Mouse (Mus musculus) neural tube, embryonic 14.5 days (tissue): ENCODE measurements around the gene Smg6. TPM values are rescaled to one million over a fixed set of nuclear protein-coding genes. Genes with fewer than 3 reads are reported as not detected.
A peak's percentile ranks its signal among the peaks of the same experiment; 100 is the strongest.
"Not testable (repeated sequence)": the region's sequence is repeated elsewhere in the genome, so short reads cannot be mapped to it uniquely, and the experiment has no call there.

Source experiments
- ATAC-seq: fragments of 200-750 bp; cut with Nextera tagmentation; 2 replicates; pipeline ENCODE4 v1.8.0; 2017; ENCODE audit warnings: low read depth, mild to moderate bottlenecking, moderate TSS enrichment, moderate library complexity
- H3K27ac ChIP-seq: fragments of 300-500 bp; sonication (generic); 2 replicates; pipeline ENCODE4 v1.5.1; 2014; ENCODE audit warnings: low read depth, mild to moderate bottlenecking, control low read depth, low read length, moderate library complexity, mixed read lengths
- H3K27me3 ChIP-seq: fragments of 300-500 bp; sonication (generic); 2 replicates; pipeline ENCODE4 v1.6.1; 2014; ENCODE audit warnings: low read length; ENCODE audit not compliant: control insufficient read depth, insufficient read depth
- H3K36me3 ChIP-seq: fragments of 300-500 bp; sonication (generic); 2 replicates; pipeline ENCODE4 v1.6.1; 2014; ENCODE audit warnings: low read length, mixed read lengths; ENCODE audit not compliant: control insufficient read depth, insufficient read depth
- H3K4me1 ChIP-seq: fragments of 300-500 bp; sonication (generic); 2 replicates; pipeline ENCODE4 v1.6.1; 2014; ENCODE audit warnings: low read length; ENCODE audit not compliant: control insufficient read depth, insufficient read depth
- H3K4me2 ChIP-seq: fragments of 300-500 bp; sonication (generic); 2 replicates; pipeline ENCODE4 v1.6.1; 2014; ENCODE audit warnings: mild to moderate bottlenecking, low read depth, low read length, control low read depth
- H3K4me3 ChIP-seq: fragments of 300-500 bp; sonication (generic); 2 replicates; pipeline ENCODE4 v1.5.1; 2014; ENCODE audit warnings: low read depth, low read length, control low read depth, mixed read lengths
- H3K9ac ChIP-seq: fragments of 300-500 bp; sonication (generic); replicated peaks from 2 replicates; pipeline ENCODE4 v1.6.1; 2014; ENCODE audit warnings: low read depth, mild to moderate bottlenecking, control low read depth, low read length, mixed read lengths
- H3K9me3 ChIP-seq: fragments of 300-500 bp; sonication (generic); 2 replicates; pipeline ENCODE4 v1.6.1; 2016; ENCODE audit warnings: low read length; ENCODE audit not compliant: control insufficient read depth
- WGBS: fragments of 180-500 bp; shearing (Covaris S2); extraction: QIAGEN DNeasy Blood & Tissue Kit; methylation state at CpG from one replicate; pipeline ENCODE4 v1.1.7; 2014; 5-methylcytosine and 5-hydroxymethylcytosine counted together
- polyA plus RNA-seq: library from polyadenylated mRNA; unstranded; fragments of >200 nt; fragmentation: Nextera tagmentation; extraction: Ambion mirVana; gene quantifications from 2 replicates; pipeline ENCODE4 v1.2.1, GENCODE M21; 2014

Smg6 gene
- polyA plus RNA-seq, 1 experiment from 2014 or later, result 13.7 TPM

DNA sequence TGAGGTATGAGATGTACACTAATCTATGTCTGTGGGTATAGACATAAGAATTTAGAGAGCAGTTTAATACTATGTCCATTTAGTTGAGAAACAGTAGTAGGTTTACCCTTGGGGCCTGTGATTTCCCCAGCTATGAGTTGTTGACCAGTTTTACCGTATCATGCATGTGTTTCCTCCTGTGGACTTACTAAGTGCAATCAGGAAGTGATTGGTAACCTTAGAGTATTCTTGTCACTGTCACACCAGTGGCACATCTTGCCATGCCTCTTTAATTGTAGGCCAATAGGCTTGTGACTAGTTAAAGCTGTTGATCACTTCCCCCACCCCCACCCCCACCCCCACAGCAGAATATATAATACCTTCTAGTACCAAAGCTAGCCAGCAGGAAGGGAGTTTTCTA, 70.9 kb downstream of the Smg6 start:
- ATAC-seq, result no peak
- Histone ChIP-seq H3K4me1 (0 out of 2 replicates have a peak, but pooled peaks cover 5% of the 10 kb centered on the region), H3K27me3 (no peaks in the 10 kb centered on the region), H3K4me3 (no peak overlapping the region), H3K4me2 (no peak overlapping the region), H3K36me3 (no peaks in the 10 kb centered on the region), H3K27ac (no peak overlapping the region), H3K9me3 (no peaks in the 10 kb centered on the region), H3K9ac (no peak overlapping the region)
- 89% methylated on average over 1 of the region's 1 CpGs for WGBS

DNA sequence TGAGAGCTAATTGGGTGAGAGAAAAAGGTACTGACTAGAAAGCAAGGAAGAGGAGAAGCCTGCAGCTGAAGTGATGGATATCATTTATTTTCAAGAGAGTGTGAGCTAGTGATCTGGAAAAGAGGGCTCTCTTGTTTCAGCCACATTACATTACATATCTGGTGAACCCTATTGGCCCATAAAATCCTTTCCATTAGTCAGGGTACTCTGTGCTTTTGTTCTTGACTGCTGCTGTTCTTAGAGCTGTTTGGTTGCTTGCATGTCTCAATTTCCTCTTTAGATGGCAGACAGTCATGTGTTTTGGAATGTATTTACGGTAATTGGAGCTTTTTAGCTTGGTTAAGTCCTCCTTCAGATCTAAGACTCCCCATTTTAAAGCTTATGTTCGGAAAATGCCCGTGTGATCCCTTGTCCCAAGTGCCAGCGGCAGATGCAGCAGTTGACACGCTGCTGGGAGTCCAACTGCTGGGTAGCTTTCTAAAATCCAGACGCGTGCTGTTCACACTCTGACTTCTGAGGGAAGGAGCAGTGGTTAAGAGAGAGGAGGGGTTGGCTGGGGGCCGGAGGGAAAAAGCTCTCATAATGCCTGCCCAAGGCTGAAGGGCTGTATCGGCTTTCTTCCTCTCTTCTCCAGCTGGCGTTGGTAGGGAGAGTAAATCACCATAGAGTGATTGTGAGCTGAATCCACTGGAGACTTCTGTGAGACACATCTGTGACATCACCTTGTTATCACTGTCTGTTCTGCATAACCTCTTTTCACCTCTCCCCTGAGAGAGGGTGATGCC, 75.4 kb downstream of the Smg6 start:
- 27% methylated on average over 10 of the region's 10 CpGs for WGBS
- ATAC-seq, result no peak; the same call in 1 of the 2 replicates
- H3K4me3 ChIP-seq, result no peak overlapping the region

DNA sequence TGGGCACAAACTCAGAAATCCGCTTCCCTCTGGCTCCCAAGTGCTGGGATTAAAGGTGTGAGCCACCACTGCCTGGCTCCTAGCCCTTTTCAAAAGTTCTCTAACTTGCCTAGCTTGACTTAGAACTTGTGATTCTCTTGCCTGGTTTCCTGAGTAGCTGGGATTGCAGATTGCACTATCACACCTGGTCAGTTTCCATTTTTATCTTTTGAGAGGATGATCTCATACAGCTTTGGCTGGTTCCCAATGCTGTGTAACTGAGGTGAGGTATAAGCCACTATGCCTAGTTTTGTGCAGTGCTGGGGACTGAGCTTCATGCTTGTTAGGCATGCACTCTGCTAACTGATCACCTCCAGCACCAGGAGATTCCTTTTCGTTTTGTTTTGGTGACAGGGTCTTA, 82.6 kb downstream of the Smg6 start:
- H3K9ac ChIP-seq, result no peak overlapping the region
- H3K27me3 ChIP-seq, result no peaks in the 10 kb centered on the region
- no peaks in the 10 kb centered on the region for H3K36me3 ChIP-seq
- no peaks in the 10 kb centered on the region for H3K9me3 ChIP-seq
- H3K4me3 ChIP-seq, result no peak overlapping the region
- WGBS, result 76% methylated on average over 2 of the region's 2 CpGs
- H3K4me1 ChIP-seq, result peaks cover 11% of the 10 kb centered on the region; the same call in 1 of the 2 replicates
- H3K4me2 ChIP-seq, result no peak overlapping the region
- H3K27ac ChIP-seq, result no peak overlapping the region
- ATAC-seq, result no peak

More for the DNA sequence above, 75.4 kb downstream of the Smg6 start:
- 0 out of 2 replicates have a peak, but pooled peaks cover 8% of the 10 kb centered on the region for H3K4me1 ChIP-seq
- no peaks in the 10 kb centered on the region for H3K9me3 ChIP-seq
- H3K27me3 ChIP-seq, result no peaks in the 10 kb centered on the region
- peak overlapping the region; percentile 34; the same call in 1 of the 2 replicates for H3K9ac ChIP-seq
- peak overlapping the region; percentile 71 for H3K27ac ChIP-seq
- H3K36me3 ChIP-seq, result no peaks in the 10 kb centered on the region
- H3K4me2 ChIP-seq, result peak overlapping the region; percentile 7; the same call in 1 of the 2 replicates

DNA sequence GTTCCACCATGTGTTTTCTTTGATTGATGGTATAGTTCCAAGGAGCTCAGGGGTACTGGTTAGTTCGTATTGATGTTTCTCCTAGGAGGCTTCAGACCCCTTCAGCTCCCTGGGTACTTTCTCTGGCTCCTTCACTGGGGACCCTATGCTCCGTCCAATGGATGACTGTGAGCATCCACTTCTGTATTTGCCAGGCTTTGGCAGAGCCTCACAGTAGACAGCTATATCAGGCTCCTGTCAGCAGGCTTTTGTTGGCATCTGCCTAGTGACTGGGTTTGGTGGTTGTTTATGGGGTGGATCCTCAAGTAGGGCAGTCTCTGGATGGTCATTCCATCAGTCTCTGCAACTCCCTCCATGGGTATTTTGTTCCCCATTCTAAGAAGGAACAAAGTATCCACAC, 83.9 kb downstream of the Smg6 start:
- ATAC-seq, H3K27ac ChIP-seq, H3K4me3 ChIP-seq, H3K4me2 ChIP-seq, H3K9ac ChIP-seq, H3K9me3 ChIP-seq, H3K36me3 ChIP-seq, H3K27me3 ChIP-seq: not testable (repeated sequence)
- WGBS, result 86% methylated on average over 2 of the region's 2 CpGs
- peaks cover 23% of the 10 kb centered on the region for H3K4me1 ChIP-seq

DNA sequence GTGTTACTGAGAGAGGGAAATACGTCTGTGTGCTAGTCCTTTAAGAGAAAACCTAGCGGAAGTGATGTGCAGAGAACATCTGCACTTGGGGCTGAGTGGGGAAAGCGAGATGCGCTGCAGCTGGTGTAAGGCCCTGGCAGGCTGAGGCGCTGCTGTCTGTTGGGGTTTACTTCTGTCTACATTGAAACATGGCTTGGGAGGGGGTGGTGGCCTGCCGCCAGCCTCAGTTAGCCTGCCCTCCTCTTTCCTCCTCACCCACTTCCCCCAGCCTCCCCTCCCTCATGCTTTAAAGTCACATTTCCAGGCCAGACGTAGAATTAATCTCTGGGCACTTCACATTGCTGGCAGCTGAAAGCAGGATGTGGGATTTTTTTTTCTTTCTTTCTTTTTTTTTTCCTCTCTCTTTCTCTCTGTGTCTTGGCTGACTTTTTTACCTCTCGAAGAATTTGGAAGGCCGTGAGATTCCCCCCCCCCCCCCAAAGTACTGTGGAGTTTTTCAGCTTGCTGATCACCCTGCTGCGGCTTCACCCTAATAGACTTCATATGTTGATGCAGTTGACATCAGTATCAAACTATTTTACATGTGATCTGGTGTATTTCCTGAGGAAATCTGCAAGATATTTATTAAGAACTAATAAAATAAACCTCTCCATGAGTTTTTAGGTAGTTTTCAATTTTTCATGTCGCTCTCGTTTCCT, 87.5 kb downstream of the Smg6 start:
- peak; percentile 85 for ATAC-seq
- H3K9ac ChIP-seq, result no peak overlapping the region
- H3K4me2 ChIP-seq, result peak overlapping the region; percentile 12; the same call in 1 of the 2 replicates
- H3K9me3 ChIP-seq, result no peaks in the 10 kb centered on the region
- H3K4me1 ChIP-seq, result peaks cover 40% of the 10 kb centered on the region
- H3K27me3 ChIP-seq, result no peaks in the 10 kb centered on the region
- no peak overlapping the region for H3K4me3 ChIP-seq
- H3K36me3 ChIP-seq, result no peaks in the 10 kb centered on the region
- 32% methylated on average over 12 of the region's 12 CpGs for WGBS
- H3K27ac ChIP-seq, result peak overlapping the region; percentile 73

DNA sequence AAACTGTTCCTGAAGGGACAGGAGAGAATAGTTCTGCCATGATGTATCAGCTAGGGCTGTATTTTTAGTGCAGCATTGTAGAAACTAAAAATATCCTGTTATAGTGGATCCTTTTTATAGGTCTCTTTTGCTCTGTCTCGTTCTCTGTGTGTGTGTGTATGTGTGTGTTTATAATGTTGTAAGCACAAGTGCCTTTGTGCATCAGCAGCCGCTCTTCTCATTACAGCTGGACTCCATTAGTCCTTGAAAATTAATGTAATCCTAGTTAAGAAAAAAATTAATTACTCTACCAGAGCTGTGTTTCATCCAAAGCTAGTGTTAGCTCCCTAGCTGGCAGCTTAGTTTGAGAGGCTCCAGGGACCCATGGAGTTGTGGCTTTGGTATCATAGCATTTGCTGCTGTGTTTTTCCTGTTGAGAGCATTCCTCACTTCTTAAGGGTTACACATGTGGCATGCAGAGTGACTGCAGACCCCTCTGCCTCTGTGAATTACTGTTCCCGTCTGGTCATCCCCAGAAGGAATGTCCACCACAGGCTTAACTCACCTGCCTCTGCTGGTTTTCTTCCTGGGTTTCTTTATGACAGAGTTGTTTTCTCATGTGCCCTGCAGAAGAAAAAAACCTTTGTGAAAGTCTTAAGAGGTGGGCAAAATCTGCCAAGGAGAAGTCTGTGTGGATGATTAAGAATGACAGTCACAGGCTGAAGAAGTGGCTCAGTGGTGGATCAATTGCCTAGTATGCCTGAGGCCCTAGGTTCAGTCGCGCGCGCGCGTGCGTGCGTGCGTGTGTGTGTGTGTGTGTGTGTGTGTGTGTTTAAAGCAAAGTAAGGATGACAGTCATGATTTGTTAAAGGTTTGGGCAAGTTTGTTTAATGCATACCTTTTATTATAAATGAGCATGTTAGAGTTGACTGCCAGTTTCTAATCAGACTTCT, 88.4 kb downstream of the Smg6 start:
- Histone ChIP-seq H3K4me2 (no peak overlapping the region), H3K36me3 (no peaks in the 10 kb centered on the region), H3K9me3 (no peaks in the 10 kb centered on the region), H3K27me3 (no peaks in the 10 kb centered on the region), H3K4me1 (peaks cover 40% of the 10 kb centered on the region), H3K9ac (no peak overlapping the region), H3K27ac (peak overlapping the region; percentile 22), H3K4me3 (no peak overlapping the region)
- ATAC-seq, result no peak; the same call in 1 of the 2 replicates
- 66% methylated on average over 12 of the region's 12 CpGs for WGBS

DNA sequence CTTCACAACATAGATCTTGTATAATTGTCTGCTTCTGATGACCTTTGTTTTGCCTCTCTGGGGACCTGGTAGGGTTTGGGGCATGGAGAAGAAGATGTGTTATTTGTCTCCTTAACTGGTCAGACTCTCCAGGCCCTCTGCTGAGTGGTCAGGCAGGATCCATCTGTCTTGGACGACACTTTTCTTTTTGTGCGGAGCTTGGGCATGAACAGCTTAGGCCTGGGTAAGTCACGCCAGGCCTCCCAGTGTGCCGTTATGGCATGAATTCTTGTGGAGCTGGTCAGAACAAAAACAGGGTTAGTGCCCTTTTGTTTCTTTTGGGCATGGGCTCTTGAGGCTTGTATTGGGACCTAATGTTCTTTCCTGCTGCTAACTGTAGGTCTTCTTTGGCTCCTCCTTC, 89.2 kb downstream of the Smg6 start:
- ATAC-seq, result no peak
- H3K9me3 ChIP-seq, result no peaks in the 10 kb centered on the region
- no peaks in the 10 kb centered on the region for H3K27me3 ChIP-seq
- no peak overlapping the region for H3K4me3 ChIP-seq
- H3K36me3 ChIP-seq, result no peaks in the 10 kb centered on the region
- no peak overlapping the region for H3K27ac ChIP-seq
- H3K4me1 ChIP-seq, result peaks cover 40% of the 10 kb centered on the region
- WGBS, result 22% methylated on average over 4 of the region's 4 CpGs
- H3K9ac ChIP-seq, result no peak overlapping the region
- no peak overlapping the region for H3K4me2 ChIP-seq

DNA sequence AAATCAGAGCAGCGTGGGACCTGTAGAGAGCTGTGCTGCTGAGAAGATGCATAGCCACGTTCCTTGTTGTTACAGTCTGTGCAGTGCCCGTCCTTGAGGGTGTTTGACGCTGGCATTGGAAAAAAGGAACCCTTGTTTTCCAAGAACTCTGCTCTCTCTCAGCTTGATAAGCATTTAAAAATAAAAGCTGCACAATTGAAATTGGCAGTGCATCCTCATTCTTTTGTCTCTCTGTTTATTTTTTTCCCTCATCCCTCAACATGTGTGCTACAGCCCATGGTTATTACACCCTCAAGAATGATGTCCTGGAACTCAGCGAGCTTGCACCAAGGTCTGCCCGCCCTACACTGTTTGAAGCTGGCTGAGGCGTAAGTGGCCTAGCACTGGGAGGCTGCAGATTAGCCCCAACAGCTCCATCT, 89.8 kb downstream of the Smg6 start:
- WGBS, result 52% methylated on average over 7 of the region's 7 CpGs
- no peaks in the 10 kb centered on the region for H3K9me3 ChIP-seq
- no peak for ATAC-seq

More for the DNA sequence above, 89.8 kb downstream of the Smg6 start:
- no peak overlapping the region for H3K4me2 ChIP-seq
- H3K27me3 ChIP-seq, result no peaks in the 10 kb centered on the region
- no peak overlapping the region for H3K4me3 ChIP-seq
- peaks cover 40% of the 10 kb centered on the region for H3K4me1 ChIP-seq
- 0 out of 2 replicates have a peak overlapping the region, but pooled peaks have one; percentile 12 for H3K27ac ChIP-seq
- H3K9ac ChIP-seq, result no peak overlapping the region
- H3K36me3 ChIP-seq, result no peaks in the 10 kb centered on the region
